14 mouse cellular contexts compared by ENCODE assay signal in genomic region chr6:112507617-112508016, GRCm38 (mm10). TPM values are rescaled to one million over a fixed set of nuclear protein-coding genes. Genes with fewer than 3 reads are reported as not detected.
"Had no signal": no experiment of that assay in that cellular context is flagged by ENCODE, and none has a peak within 500 bp of the region (broad histone marks: within the 10 kb centered on the region; RNA-seq: fewer than 3 reads in every experiment).

No protein-coding gene starts in this region.

- H3K27me3 ChIP-seq: kidney, embryonic 15.5 days; liver, embryonic 15.5 days; megakaryocyte, embryonic 14.5 days had no signal

- ATAC-seq: lung, postnatal 0 days; midbrain, embryonic 16.5 days had no signal

- H3K4me2 ChIP-seq: kidney, embryonic 15.5 days; liver, embryonic 11.5 days; liver, embryonic 15.5 days; midbrain, embryonic 11.5 days had no signal

- H3K27ac ChIP-seq: kidney, embryonic 15.5 days; left cerebral cortex, adult 2 months; limb, embryonic 10.5 days; liver, embryonic 15.5 days; macrophage; stomach, postnatal 0 days had no signal

- H3K36me3 ChIP-seq: kidney, embryonic 15.5 days; limb, embryonic 10.5 days; liver, embryonic 15.5 days had no signal

- H3K4me1 ChIP-seq: liver, embryonic 15.5 days had no signal

- H3K9ac ChIP-seq: kidney, embryonic 15.5 days; liver, embryonic 15.5 days had no signal

- H3K4me3 ChIP-seq: kidney, embryonic 15.5 days; left cerebral cortex, adult 2 months; limb, embryonic 10.5 days; liver, embryonic 15.5 days; megakaryocyte, embryonic 14.5 days had no signal

- DNase-seq: kidney, postnatal 14 days; lung, adult 2 months; thymus, postnatal 14 days had no signal

- H3K9me3 ChIP-seq: kidney, embryonic 15.5 days; limb, embryonic 10.5 days; liver, embryonic 15.5 days had no signal

RNA-seq across cellular contexts. Expression of gene Oxtr, which starts 17.9 kb away (rescaled TPM):
- polyA plus RNA-seq: liver, embryonic 11.5 days; liver, embryonic 15.5 days; macrophage had no signal

RNA-seq across cellular contexts. Expression of gene Cav3, which starts 48.3 kb away (rescaled TPM):
- polyA plus RNA-seq: macrophage had no signal
